Mouse (Mus musculus) gonadal fat pad, adult 2 months (tissue): Measurements from ENCODE around the gene Mei4. TPM values are rescaled to one million over a fixed set of nuclear protein-coding genes. Genes with fewer than 3 reads are reported as not detected.

Experiments used
- DNase-seq: peaks from one replicate; pipeline ENCODE4 v3.0.0-alpha.2; 2012; ENCODE audit warnings: low read depth
- polyA plus RNA-seq: library from polyadenylated mRNA; depleted of rRNA; stranded (reverse); fragments of >200 nt; gene quantifications from 2 replicates; pipeline ENCODE4 v1.2.3, GENCODE M21; 2012; rRNA removed

The Mei4 gene
- polyA plus RNA-seq, 1 experiment = not detected

DNA sequence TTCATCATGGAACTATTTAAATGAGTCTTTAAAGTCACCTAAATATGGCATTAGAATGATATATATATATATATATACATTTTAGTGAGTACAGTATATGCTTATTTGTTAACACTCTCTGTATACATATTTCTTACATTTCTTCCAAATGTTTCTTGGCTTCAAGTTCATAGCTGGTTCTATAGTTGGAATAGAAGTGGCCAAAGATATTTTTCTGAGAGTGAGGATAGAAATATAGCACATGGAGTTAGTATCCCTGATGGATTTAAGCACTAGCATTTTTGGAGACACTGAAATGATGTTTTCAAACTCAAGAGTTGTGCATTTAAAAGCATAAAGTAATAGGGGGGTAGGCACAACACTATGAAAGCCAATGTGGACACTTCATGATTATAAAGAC lies 272.6 kb downstream of the Mei4 start:
- DNase-seq = no peak

DNA sequence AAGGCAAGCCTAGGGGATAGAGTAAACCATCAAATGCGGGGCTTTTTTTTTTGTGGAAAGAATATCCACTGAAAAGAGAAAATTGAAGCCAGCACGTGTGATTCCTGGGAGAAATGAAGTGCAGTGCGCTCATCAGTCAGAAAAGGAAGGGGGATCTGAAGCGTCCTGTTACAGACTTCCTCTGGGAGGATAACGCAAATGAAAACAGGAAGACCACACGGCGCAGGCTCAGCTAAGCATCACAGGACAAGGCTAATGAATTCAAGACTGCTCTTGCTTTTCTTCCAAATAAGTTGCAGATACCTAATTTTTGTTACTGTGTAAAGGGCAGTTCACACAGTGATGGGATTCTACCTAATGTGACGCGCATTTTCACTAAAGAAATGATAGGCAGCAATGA lies 296.7 kb downstream of the Mei4 start:
- no peak for DNase-seq

- DNase-seq = no peak
Observed at GRCm38 (mm10) chr9:82162415-82162814, 298.9 kb downstream of the Mei4 start.

GRCm38 (mm10) chr9:82217976-82218375 lies 354.5 kb downstream of the Mei4 start:
- no peak for DNase-seq

- DNase-seq = no peak
Observed at GRCm38 (mm10) chr9:82247695-82248445, 384.4 kb downstream of the Mei4 start.

Other genes starting within 250 kb of the Mei4 start
- 0.19 and 0.20 TPM in 2 replicates for gene Htr1b, start 229.8 kb upstream of the Mei4 start, polyA plus RNA-seq